Mouse (Mus musculus) cerebellum, postnatal 14 days (tissue): ENCODE results near the gene Snd1.
A peak's percentile ranks its signal among the peaks of the same experiment; 100 is the strongest.

Source experiments
- DNase-seq, 2 experiments: peaks; one replicate each; pipeline ENCODE4 v3.0.0; 2021; ENCODE audit warnings: mixed read lengths in 2 of 2

Gene Snd1

DNA sequence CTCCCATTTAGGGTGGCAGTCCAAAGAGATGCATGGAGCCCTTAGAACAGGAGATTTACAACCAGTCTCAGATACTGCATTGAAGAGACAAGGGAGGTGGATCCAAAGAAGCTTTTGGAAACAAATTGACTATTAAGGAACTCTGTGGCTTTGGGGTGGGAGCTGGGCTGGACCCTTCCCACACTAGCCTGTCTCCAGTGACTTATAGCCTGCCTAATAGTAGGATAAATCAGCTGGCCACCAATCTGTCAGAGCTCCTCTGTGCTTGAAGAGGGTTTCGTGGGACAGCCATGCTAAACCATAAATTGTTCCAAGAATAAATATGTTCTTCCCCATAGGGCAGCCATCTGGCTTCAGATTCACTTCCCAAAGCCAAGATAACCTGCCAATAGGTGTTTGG, 400.4 kb downstream of the Snd1 start:
- peak in 1 of 2 experiments; percentile 39 for DNase-seq

DNA sequence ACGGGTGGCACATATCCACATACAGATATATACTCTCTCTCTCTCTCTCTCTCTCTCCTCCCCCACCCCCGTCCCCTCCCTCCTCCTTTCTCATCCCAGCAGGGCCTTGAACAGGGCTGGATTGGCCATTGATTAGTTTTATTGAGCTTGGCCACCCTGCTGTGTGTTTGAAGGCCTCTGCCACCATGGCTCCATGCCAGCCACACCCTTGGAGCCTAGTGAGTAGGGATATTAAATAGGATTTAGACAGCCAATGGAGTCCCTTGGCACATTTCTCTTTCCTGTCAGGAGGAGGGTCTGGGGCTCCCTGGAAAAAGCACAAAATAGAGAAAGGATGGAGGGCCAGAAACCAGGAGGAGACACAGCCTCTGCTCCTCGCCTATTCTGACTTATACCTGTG, 401.6 kb downstream of the Snd1 start:
- DNase-seq = peak; percentile 48 to 50

DNA sequence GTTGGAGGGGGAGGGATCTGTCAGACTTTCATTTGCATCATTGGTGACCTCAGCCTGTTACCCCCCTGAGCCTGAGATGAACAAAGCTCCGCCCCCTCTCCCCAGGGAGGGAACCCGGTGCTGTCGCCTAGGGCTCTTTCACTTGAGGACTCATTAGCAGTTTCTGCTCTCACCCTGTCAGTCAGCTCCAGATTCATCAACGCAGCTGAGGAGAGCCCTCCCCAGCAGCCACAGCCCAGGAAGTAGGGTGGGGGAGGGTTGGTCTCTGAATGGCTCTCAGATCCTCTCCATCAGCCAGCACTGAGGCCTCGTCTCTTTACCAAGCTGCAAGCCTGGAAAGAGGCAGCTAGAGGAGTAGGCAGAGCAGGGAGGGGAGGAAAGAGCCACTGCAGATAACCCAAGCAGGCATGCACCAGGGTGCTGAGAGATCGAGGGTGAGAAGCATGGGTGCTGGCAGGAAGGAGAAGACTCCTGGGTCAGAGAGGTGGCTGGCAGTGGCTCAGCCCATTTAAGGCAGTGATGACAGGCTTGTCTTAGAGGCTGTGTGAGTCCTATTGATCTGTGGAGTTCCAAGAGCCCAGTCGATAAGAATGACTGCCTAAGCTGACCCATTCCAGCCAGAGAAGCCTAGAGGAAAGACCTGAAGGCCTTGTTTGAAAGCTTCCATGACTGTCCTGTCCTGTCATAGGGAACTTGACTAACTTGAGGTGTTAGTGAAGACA, 403.2 kb downstream of the Snd1 start:
- peak in 1 of 2 experiments; percentile 34 for DNase-seq

DNA sequence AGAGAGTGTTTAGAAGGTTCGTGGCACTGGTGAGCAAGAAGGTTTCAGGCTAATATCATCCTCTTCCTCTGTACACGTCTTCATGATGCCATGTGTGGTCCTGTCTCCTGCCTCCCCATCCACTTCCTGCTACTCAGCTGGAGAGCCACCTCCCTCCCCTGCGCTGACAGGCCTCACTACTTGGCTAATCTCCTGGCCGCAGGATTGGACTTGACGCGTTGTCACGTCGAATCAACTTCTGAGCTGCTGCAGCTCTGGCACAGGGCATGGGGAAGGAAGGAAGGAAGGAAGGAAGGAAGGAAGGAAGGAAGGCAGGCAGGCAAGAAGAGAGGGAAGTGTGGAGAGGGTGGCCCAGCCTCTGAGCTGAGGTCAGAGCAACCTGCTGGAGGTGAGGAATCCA, 404.4 kb downstream of the Snd1 start:
- DNase-seq = peak; percentile 45 to 50

DNA sequence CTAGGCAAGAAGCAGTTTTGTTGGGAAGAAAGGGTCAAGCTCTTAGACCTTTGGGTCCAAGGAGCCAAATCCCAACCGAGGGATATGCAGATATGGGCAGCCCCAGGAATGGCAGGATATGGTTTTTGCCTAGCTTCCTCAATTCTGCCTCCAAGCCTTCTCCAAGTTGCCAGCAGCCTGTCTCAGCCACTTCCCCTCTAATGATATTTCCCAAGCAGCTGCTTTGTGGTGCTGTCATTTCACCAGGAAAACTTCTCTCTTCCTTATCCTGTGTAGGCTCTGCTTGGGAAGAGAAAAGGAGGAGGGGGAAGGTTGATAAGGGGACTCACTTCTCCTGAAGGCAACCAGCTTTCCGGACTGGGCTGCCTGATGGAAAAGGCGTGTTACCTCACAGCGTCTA, 406.0 kb downstream of the Snd1 start:
- DNase-seq = no peak

DNA sequence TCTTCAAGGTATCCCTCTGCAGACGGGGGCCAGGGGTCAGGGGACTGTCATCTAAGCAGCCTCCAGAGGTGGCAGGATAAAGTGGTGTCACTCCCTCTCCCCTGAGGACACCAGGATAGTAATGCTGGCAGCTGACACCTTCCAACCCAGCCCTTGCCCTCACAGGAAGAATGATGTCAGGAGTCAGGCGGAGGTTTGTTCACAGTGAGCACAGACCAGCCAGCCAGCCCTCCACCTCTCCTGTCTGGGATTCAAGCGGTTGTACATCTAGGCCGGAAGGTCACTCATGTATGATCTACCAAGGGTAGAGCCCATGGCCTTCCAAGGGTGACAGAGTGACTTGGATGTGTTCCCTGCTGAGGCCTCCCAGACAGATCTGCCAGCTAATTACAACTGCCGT, 408.6 kb downstream of the Snd1 start:
- DNase-seq = no peak

DNA sequence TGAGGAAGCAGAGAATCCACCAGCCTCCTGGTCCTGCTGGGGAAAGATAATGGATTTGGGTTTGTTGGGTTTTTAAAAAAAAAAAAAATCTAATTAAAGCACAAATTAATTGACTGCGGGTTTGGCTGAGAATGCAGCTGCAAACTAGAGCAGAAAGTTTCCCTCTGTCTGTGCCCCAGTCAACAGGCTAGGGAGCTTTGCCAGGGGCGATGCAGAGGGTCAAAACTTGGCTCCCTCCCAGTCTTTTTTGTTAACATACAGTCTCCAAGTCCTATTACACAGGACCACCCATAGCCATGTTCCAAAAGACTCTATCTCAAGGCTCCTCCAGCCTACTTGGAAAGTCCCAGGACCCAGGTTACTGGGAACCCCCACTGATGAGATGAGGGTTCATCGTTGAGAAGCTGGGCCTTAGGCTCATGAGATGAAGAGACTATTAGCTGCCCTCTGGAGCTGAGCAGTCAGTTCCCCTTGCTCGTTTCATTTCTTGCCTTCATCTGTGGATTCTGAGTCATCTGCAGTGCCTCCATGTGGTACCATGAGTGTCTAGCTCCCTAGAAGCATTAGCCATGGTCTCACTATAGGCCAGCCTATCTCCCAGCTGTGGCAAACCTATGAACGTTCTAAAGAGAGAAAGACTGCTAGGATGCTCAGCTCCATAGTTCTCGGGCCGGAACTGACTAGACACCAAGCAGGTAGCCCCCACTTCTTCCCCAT, 411.9 kb downstream of the Snd1 start:
- DNase-seq = no peak

DNA sequence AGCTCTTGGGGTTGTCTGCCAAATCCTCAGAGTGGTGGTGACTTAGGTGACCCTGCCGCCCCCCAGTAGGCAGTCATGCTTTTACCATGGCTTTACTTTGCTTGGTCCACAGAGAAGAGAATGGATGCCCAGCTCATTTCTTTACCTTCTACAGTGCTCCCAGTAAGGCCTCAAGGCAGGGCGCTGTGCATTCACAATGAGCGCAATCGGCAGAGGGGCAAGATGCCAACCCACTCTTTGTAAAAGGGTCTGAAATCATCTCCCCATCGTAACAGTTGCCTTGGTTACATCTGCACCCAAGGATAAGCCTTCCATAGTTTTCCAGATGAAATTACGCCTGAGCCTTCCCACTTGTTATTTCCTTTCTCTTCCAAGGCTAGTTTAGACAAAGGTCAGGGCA, 415.5 kb downstream of the Snd1 start:
- DNase-seq = no peak

DNA sequence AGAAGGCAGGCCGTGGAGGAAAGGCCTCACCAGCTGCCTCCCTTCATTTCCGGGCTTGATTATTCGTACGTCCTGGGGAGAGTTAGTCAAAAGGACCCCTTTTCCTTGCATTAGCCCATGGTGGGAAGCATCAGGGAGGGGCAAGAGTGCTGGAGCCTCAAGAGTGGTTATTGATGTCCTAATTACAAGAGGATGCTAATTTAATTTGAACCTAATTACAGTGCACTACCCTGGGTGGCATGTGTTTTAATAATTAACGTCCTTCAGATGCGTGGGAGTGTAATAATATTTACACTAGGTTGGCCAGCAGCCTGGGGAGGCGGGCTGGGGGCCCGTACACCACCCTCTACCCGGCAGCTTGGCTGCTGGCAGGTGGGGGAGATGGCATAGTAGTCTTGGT, 416.5 kb downstream of the Snd1 start:
- DNase-seq = no peak

DNA sequence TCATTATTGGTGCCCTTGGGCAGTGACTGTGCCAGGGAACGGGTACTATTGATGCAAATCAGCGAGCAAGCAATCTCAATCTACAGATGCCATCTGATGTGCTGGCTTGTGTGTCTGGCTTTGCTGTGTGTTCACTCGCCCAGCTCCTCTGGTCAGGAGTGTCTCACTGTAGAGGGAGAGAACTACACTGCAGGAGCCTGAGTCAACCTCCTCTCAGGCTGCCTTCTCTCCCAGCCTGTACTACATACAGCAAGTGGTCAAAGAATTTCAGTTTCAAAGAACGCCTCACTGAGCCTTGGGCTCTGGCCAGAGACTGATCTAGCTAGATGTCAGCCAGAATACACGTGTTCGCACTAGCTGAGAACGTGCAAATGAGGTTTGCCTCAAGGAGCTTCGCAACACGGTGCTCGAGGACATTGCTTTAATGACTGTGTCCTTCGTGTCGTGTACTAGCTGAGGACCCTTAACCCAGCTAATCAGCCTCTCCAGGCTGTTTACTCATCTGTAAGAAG, 420.1 kb downstream of the Snd1 start:
- DNase-seq = no peak

DNA sequence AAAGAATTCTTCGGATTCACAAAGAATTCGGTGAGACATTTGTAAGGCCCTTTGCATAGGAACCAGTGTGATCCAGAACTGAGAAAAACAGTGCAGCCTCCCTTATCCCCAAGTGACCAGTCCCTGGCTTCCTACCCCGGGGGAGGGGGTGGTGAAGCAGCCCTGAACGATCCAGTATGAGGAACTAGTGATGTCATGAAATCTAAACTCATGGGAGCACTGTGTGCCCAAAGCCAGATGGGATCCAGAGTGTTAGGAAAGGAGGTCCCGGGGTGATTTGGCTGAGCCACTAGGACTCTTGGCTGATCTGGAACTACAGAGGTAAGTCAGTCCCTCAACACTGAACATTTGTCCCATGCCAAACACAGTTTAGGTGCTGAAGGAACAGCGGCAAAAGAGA, 420.8 kb downstream of the Snd1 start:
- DNase-seq = no peak

DNA sequence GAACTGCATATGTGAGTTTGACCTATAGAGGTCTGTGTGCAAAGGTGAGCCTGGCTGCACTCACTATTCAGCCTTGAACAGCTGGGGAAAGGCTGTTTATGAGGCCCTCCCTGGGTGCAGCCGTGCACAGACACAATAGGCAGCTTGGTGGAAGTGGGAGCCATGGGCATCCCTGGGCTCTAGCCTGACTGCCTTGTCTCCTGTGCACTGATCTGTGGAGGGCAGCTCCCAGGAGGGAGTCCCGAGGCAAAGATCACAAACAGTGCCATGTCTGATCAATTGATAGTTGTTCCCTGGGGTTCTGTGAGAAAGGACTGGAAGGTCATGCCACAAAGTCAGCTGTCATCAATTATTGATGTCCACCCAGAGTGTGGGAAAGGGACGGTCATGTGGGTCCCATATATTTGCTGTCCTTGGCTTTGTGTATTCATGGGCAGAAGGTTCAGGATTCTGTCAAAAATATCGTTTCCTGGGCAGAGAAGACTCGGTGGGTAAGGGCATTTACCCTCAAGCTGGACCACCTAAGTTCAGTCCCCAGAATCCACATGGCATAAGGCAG, 421.9 kb downstream of the Snd1 start:
- DNase-seq = no peak

DNA sequence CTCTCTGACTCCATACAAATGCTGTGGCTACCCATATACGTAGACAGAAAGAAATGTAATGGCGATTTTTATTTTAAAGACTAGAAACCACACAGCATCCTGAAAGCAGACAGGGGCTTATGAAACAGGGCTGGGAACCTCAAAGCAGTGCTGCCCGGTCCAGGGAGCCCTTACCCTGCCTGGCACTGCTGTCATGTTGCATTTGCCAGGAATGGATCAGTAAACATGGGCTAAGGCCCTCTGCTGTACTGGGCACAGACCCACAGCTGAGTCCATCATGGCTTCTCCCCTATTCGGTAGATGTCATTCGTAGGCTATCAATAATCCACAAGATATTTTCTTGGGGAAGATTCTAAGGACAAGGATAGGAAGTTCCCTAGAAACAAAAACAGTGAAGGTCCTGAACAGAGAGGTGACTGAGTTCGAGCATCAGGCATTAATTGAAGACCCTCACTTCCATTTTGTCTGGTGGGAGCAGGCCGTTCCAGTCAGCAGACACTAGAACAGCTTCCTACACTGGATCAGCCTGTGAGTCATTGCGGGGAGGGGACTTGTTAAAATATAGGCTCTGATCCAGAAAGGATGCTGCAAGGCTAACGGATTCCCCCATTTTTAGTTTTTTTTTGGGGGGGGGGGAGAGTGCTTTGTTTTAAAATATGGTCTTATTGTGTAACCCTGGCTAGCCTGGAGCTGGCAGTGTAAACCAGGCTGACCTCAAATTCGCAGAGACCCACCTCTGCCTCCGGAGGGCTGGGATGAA, 422.6 kb downstream of the Snd1 start:
- DNase-seq = no peak

DNA sequence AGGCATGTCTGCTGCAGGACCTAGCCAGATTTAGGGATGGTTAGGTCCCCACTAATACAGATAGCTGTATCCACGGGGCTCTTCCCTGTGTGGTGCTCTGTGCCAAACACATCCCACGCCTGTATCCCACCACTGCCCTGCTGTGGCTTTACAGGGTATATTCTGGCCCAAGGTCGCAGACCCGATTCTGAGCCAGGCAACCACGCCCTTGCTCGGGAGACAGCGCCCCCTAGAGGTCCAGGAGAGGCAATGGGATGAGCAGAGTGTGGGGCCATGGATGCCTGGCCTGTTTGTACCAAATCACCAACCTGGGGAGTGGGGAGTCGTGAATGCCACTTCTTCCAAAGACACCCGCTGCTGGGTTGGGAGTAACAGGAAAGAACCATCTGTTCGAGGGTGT, 423.9 kb downstream of the Snd1 start:
- DNase-seq = peak; percentile 46 to 75

DNA sequence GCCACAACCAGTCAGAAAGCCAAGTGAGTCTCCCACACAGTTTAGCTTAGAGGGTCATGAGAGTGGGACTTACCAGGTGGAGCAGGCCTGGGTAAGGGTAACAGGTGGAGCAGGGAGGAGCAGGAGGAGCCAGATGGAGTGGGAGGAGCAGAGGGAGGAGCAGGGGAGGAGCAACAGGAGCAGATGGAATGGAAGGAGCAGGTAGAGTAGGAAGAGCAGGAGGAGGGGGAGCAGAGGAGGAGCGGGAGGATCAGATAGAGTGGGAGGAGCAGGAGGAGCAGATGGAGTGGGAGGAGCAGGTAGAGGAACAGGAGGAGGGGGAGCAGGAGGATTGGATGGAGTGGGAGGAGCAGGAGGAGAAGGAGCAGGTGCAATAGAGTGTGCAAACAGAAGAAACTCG, 427.6 kb downstream of the Snd1 start:
- DNase-seq = no peak

DNA sequence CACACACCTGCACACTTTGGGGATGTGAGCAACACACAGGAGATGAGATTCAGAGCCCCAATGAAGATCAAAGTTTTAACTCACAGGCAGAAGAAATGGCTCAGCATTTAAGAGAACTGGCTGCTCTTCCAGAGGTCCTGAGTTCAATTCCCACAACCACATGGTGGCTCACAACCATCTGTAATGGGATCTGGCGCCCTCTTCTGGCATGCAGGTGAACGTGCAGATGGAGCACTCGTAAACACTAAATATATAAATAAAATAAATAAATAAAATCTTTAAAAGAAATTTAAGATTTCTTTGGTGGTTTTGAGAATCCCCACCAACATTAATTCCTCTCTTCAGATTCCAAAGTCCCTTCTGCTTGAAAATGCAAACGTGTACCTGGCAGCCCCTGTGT, 429.5 kb downstream of the Snd1 start:
- no peak for DNase-seq

DNA sequence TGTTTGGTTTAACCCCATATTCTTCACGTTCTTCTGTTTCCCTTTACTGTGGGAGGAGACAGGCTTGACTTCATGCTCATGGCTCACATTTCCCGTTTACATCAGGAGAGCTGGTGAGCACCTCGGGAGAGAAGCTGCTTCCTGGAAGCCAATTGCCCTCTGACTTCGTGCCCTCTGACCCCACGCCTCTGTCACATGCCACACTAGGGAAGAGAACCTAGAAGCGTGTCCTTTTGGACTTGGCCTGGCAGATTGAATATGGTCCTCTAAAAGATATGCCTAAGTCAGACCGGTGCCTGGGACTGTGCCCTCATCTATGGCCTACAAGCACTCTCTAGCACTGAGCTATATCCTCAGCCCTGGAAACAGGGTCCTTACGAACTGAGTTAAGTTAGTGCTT, 430.4 kb downstream of the Snd1 start:
- no peak for DNase-seq

DNA sequence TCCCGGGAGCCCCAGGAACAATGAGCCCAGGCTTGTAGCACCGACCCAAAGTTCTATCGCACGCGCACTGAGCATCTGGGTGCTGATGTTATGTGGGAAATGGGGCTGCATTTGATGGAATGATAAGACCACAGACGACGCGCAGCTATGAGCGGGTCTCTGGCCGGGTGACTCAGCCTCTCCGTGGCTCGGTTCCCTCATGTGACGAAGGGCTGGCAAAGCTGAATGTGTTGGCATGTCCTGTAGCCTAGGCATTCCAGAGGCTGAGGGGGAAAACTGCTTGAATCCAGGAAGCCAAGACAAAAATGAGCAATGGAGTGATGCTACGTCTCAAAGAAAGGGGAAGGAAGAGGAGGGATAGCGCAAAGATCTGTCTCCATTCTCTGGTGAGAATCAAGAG, 434.9 kb downstream of the Snd1 start:
- DNase-seq = peak; percentile 54 to 66

DNA sequence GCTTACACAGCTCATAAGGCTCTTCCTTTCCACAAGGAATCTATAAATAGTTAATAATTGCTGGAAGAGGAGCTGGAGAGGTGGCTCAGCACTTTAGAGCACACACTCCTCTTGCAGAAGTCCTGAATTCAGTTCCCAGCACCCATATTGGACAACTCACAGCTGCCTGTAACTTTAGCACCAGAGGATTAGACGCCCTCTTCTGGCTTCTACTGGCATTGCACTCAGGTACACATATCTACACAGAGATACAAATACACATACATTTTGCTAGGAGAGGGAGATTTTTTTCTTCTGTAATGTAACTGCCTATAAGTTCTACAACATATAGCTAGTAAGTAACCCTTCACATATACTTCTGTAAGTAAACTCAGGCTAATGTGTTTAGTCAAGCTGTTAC, 440.0 kb downstream of the Snd1 start:
- no peak for DNase-seq

DNA sequence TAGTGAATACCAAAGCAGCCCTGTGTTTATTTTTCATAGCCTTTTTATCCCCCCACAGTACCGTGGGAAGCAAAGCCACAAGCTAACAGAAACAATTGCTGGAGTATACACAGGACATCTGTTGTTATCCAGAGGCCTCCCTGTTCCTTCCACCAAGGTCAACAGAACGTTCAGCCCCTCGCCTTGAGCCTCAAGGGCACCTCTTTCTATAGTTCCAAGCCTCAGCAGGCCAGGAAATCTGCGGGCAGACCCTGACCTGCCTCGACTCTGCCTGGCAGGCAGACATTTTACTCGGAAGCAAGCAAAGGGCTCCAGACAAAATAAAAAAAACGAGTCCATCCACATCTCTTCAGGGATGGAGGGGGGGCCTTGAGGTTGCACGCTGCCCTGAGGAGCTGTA, 441.7 kb downstream of the Snd1 start:
- DNase-seq = no peak

DNA sequence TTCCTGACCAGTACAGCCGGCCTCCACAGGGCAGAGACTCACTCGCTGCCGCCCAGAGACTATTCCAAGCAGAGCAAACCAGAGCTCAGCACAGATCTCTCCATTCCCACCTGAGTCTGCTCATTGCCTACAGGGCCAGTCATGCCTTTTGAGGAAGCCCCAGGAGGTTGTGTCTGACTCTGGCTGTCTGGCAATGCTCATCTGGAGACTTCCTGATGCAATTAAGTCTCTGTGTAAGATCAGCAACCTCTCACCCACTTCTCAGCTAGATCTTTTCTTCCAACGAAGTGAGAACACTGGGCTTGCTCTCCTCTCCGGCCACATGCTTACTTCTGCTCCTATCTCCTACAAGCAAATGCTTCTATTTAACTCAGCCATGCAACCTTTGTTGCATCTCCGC, 444.4 kb downstream of the Snd1 start:
- DNase-seq = no peak

DNA sequence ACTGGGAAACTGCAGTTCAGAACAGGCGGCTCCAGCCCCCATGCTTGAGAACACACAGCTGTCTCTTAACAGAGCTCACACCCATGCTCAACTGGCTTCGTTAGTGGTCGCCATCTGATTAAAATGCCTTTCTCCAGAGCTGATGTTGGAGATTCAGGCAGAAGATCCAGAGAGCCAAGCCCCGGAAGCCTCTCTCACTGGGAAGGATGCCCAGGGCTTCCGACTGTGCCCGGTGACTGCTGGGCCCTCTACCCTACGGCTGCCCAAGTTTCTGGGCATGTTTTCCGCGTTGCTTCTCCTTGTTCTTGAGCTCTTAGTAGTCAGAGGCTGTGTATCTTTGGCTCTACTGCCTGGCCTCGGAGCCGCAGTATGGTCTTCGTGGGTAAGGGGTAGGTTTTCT, 447.4 kb downstream of the Snd1 start:
- DNase-seq = peak; percentile 58 to 65

DNA sequence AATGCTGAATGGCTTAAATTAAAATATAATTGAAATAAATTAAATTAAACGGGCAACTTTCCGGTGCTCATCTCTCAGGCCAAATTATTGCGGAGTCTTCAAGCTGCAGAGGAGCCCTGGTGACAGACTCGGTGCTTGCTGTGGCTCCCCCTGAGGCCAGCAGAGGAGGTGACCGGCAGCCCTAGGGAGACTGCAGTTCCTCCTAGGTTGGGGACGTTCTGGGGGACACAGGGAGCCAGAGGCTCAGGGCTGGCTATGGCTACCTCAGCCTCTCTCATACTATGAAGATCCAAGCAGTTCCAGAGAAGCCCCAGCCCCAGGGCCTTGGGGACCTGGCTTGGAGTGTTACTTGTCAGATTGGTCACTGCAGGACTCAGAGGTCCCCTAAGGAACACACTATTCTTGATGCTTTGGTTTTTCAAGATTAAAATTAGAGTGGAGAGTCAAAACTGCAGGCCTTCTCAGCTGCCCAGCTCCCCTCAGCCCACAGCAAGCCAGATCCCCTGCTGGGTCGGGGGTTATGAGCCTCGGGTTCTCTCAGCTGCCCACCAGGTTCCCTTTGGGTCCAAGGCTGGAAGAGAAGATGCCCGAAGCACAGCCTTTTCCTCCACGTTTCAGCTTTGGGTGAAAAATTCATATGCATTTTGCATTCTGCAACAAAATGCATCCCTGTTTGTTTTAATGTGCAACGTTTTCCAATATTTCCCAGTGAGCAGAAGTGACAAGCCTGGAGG, 448.3 kb downstream of the Snd1 start:
- no peak for DNase-seq
